Mouse (Mus musculus): ENCODE results near the gene Mgarp. TPM values are rescaled to one million over a fixed set of nuclear protein-coding genes. Genes with fewer than 3 reads are reported as not detected.
A peak's percentile ranks its signal among the peaks of the same experiment; 100 is the strongest.
"Not testable (repeated sequence)": the region's sequence is repeated elsewhere in the genome, so short reads cannot be mapped to it uniquely, and the experiment has no call there.

Gene Mgarp
- total RNA-seq (2021) = under 1 TPM; 0.20 to 0.27 TPM
- long read RNA-seq, experiment 1 = 0 reads
- long read RNA-seq, experiment 2, partial matches to known transcripts = 0 of 1 reads
- long read RNA-seq, experiment 2, other reads (novel, unspliced or antisense) = 1 of 1 reads

DNA sequence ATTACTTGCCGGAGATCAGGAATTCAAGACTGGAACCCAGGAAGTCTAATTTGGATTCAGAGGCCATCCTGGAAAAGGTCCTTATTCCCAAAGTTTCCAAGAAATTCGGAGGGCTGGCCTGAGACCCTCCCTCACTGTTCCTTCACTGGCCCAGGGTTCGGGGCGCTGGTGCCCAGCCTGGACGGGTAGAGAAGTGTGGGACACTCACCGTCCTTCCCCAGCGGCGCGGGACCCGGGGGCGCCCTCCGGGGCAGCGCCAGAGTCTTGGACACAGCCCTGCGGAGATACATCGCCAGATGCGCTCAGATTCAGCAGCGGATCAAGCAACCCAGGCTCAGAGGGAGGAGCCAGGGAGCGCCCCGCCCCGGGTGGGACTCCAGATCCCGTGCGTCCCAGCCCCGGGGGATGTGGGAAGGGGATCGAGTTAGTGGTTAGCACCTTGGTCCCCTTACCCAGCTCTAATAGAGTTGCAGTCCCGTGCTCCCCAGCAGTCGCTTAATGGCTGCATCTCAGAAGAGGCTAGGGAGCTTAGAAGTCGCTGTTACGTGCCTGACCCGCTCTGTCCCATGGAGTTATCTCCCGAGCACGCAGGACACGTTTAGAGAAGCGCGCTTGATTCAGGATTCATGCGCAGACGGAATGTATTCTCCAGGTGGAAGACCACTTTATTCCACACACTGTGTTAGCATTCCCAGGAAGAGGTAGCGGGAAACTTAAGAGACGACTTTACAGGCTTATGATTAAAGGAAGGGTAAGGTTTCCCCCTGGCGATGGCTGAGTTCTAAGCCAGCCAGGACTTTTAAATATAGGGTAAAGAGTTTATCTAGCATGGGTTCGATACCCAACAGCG, at the start of gene Mgarp:
Mgarp (minus strand) TSS at position 520 of the 850 bp plus-strand sequence.
- peak; percentile 48 to 69 for DNase-seq
- intact Hi-C loops (cut with DNase I) = no loop called here

GRCm38 (mm10) chr3:51434871-51435595, 38.5 kb upstream of the Mgarp start:
- intact Hi-C loops (cut with DNase I) = no loop called here
- no peak for DNase-seq

GRCm38 (mm10) chr3:51434364-51434763, 37.8 kb upstream of the Mgarp start:
- DNase-seq; intact Hi-C loops (cut with DNase I): not testable (repeated sequence)

- intact Hi-C loops (cut with DNase I) = no loop called here
- DNase-seq = no peak
Measured at GRCm38 (mm10) chr3:51425394-51425793, 28.9 kb upstream of the Mgarp start.

DNA sequence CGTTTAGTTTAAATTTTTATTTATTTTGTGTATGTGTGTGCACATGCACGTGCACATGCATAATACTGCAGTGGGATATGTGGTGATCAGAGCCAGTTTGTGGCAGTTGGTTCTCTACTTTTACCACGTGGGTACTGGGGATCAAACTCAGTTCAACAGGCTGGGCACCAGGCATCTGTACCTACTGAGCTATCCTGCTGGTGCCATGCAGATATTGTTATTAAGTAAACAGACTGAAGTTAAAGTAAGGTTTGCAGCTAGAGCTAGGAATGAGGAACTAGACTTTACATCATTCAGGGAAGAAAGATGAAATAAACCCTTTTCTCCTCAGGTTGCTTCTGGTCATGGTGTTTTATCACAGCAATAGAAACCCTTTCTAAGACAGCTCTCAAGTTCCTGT, 25.4 kb upstream of the Mgarp start:
- intact Hi-C loops (cut with DNase I) = no loop called here
- no peak for DNase-seq

- DNase-seq = no peak
- intact Hi-C loops (cut with DNase I) = no loop called here
Measured at GRCm38 (mm10) chr3:51417966-51418365, 21.4 kb upstream of the Mgarp start.

DNA sequence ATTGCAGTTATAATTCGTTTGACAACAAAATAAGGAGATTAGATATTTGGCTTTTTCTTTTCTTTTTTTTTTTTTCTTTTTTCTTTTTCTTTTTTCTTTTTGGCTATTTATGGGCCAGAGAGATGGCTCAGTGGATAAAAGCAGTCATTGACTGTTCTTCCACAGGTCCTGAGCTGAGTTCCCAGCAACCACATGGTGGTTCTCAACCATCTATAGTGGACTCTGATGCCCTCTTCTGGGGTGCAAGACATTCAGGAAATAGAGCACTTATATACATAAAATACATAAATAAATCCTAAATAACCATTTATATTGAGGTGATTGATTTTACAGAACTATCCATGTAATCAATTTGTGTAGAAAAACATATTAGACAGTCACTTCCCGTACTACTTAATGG, 20.9 kb upstream of the Mgarp start:
- no peak for DNase-seq
- intact Hi-C loops (cut with DNase I) = no loop called here

DNA sequence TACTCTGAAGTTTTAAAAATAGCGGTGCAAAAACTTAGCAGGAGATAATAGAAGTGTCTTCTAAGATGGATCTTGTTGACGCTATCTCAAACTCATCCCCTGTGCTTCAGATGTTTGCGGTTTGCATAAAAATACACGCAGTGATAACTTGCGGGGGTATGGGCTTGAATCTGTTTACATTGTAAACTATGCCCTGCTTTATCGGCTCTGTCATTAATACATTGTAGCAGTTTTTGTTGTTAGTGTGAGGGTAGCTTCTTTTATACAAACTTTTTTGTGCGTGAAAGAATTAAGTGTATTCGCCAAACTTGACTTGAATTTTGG, 20.6 kb upstream of the Mgarp start:
- no peak for DNase-seq
- intact Hi-C loops (cut with DNase I) = no loop called here

DNA sequence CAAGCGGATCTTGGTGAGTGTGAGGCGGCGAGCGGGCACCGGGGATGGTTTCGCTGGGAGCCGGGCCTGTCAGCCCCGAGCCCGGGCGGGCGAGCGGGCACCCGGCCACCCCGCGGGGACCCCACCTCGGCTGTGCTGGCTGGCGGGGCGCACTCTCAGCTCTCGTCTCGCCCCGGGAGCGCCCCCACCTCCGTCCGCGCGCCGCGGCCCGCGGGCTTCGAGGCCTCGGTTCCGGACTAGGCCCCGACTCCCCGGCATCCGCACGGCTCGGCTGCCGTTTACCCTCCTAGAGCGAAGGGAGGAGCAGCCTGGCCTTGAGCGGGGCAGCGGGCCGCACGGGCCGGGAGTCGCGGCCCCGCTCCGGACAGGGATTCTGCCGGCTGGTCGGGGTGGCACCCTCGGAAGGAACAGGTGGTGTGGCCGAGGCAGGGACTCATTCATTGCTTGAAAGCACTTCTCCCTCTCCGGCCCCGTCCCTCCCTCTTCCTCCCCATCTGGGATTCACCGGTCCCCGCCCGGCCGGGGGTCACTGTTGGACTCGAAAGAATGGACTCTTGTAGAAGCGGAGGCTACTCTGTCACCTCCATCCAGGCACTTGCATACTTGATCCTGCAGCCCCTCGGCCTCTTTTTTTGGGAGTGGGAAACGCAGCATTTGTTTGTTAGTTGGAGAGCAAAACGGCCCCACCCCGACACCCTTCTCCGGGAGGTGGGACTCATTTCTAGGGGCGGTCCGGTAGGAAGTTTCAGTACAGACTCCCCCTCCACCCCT, 20.0 kb upstream of the Mgarp start:
- DNase-seq = peak; percentile 24 to 56
- intact Hi-C loops (cut with DNase I) = no loop called here

GRCm38 (mm10) chr3:51416073-51416363, 19.5 kb upstream of the Mgarp start:
- intact Hi-C loops (cut with DNase I) = no loop called here
- DNase-seq = no peak

- intact Hi-C loops (cut with DNase I) = no loop called here
- DNase-seq = peak; percentile 92 to 96
Measured at GRCm38 (mm10) chr3:51415098-51416072, 18.8 kb upstream of the Mgarp start, which contains the start of gene Naa15. Gene Naa15 (plus strand): TSS chr3:51415148.

DNA sequence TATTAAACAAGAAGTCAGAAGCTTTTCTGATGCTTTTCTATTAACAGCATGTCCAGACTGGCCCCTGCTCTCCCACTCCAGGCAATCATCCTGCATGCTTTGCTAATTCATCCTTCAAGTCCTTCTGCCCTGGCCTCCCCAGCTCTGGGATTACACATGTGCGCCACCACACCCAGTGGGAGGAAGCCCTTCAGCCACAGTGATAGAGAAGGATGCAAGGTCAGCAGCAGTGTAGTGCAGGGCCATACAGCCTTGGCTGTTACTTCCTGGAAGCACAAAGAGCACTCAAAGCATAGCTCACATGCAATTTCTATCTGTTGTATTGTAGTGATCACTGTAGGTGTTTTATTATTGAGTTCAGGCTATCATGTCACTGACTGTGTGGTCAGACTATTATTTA, 16.7 kb upstream of the Mgarp start:
- no peak for DNase-seq
- intact Hi-C loops (cut with DNase I) = no loop called here

GRCm38 (mm10) chr3:51412457-51412856, 15.9 kb upstream of the Mgarp start:
- intact Hi-C loops (cut with DNase I) = no loop called here
- no peak for DNase-seq

GRCm38 (mm10) chr3:51408561-51409183, 12.1 kb upstream of the Mgarp start, which contains the start of gene Ndufc1:
Gene Ndufc1 (minus strand): TSS chr3:51408988.
- intact Hi-C loops (cut with DNase I) = loop anchor here (5.0 kb wide), 1 partner anchor 36 kb away; no protein-coding TSS in a partner anchor
- peak; percentile 97 for DNase-seq

DNA sequence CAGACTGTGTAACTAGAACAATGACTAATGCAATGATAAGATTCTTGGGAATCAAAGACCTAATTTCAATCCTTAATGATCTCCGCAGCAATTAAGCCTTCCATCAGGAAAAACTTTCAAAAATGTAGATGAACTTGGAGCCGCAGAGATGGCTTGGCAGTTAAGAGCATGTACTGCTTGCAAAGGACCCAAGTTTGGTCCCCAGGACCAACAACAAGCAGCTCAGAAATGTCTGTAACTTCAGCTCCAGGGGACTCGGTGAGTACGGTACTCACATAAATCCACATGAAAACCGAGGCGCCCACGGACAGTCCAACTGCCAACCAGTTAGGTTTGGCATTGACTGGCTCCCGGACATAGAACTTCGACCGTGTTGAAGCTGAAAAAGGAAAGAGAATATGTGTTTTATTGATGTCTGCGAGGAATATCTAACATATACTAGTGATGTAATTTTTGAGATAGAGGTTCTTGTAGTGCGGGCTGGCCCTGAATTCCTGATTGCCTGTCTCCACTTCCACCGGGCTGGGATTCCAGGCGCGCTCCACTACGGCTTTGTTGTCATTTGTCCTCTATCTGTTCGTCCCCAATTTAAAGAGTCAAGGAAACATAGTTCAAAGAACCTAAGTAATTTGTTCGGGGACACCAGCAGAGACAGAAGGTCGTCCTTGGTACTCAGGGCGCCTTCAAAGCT, 11.5 kb upstream of the Mgarp start:
- DNase-seq = no peak
- intact Hi-C loops (cut with DNase I) = loop anchor here (5.0 kb wide), 1 partner anchor 36 kb away; no protein-coding TSS in a partner anchor

DNA sequence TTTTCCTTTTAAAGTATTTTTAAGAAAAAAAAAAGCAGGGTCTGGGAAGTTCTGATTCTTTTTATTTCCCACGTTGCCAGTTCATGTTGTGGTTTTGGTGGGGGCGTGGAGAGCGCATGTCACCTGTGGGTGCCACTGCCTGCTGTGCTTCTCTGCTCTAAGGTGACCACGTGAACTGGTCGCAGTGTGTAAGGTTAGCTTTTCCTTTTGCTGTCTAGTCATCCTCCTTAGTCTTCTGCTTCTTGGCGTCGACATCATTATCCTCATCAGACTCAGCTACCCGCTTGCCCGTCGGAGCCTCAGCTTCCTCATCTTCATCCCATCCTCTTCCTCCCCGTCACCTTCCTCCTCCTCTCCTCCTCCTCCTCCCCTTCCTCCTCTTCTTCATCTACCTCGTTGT, 6.1 kb upstream of the Mgarp start:
- no peak for DNase-seq
- intact Hi-C loops (cut with DNase I) = no loop called here

GRCm38 (mm10) chr3:51402054-51402453, 5.5 kb upstream of the Mgarp start:
- DNase-seq; intact Hi-C loops (cut with DNase I): not testable (repeated sequence)

- DNase-seq = no peak
- intact Hi-C loops (cut with DNase I) = no loop called here
Measured at GRCm38 (mm10) chr3:51400682-51401081, 4.1 kb upstream of the Mgarp start.

DNA sequence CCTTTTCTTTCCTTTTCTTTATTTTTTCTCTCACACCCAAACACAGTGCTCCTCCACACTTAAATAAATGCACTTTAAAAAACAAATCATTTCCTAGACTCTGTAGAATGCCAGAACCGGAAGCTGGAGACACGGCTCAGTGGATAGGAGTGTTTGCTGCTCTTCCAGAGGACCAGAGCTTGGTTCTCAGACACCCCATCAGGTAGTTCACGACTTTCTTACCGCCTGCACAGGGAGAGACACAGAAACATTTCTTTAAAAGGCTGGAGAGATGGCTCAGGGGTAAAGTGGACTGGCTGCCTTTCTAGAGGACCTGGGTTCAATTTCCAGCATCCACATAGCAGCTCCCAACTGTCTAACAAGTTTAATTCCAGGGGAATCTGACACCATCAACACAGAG, 3.0 kb upstream of the Mgarp start:
- intact Hi-C loops (cut with DNase I) = no loop called here
- no peak for DNase-seq
